Mouse (Mus musculus): ENCODE measurements around the gene Cblc.

The Cblc gene

GRCm38 (mm10) chr7:19796697-19797588 lies at the start of gene Cblc:
Gene Cblc, minus strand, starts transcription at chr7:19796809.
- DNase-seq (ENCODE audit: low read depth, low spot score), result peak; percentile 67

DNA sequence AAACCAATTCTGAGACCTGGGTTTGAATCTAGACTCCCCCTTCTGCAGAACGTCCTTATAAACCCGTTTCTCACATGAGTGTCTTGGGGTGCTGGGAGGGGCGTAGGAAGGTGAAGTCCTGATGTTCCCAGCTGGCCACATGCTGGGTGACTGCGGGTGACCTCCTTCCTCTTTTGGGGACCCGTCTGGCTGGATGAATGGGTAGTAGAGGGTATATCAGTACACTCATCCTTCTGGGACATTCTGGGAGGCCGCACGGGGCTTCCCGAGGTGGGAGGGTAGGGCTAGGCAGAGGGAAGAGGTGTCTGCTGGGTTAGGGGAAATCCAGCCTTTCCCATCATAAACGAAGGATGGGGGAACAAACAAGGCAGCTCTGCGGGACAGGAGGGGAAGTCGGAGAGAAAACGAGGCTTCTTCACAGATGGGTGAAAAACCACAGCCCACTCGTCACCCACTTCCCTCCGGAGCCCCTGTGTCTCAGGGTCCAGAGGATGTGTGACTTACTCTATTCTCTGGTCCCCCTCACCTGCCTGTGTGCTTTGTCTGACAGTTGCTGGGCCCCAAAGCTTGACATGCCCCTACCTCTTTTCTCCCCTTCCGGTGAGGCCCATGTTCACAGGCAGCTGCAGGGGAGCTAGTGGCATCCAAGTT lies 48.0 kb upstream of the Cblc start:
- DNase-seq (ENCODE audit: low read depth, low spot score), result no peak

- DNase-seq (ENCODE audit: low read depth, low spot score), result peak; percentile 50
Measured at GRCm38 (mm10) chr7:19843561-19843960, 47.0 kb upstream of the Cblc start.

GRCm38 (mm10) chr7:19842885-19843504 lies 46.4 kb upstream of the Cblc start:
- DNase-seq (ENCODE audit: low read depth, low spot score), result no peak

DNA sequence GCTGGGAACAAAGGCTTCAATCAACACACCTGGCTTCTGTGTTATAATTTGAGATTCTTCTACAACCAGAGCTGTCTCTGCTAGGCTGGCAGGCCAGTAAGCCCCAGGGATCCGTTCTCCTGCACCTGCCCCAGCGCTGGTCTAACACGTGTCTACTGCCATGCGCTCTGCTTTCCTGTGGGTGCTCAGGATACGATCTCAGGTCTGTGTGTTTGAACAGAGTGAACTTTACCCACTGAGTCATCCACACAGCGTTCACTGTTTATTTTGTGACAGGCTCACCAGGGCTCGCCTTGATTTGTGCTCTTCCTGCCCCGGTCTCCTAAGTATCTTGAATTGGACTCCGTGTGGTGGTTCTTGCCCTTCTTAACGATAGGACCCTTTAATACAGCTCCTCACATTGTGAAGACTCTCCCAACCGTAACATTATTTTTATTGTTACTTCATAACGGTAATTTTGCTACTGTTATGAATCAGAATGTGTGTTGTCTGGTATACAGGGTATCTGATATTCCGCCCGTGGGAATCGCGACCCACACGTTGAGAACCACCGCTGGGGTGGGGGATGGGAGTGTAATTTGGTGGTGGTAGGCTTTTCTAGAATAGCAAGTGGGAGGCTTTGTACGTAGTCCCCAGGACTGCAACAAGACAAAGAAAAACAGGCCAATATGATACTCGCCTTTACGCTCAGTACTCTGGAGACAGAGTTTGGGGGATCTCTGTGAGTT lies 45.2 kb upstream of the Cblc start:
- DNase-seq (ENCODE audit: low read depth, low spot score), result no peak

DNA sequence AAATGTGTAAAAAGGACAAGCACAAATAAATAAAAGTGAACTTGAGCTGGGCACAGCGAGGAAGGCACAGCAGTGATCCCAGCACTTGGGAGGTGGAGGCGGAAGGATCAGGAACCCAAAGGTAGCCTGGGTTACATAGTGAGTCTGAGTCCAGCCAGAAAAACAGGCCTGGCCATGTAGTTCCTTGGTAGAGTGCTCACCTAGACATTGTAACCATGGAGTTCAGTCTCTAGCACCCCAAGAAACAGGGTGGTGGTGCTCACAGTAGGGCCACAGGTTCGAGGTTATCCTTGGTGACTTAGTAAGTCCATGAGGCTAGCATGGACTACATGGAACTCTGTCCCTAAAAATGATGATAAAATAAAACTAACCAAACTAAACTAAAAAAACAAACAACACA lies 44.3 kb upstream of the Cblc start:
- DNase-seq (ENCODE audit: low read depth, low spot score), result no peak

- DNase-seq (ENCODE audit: low read depth, low spot score), result no peak
Measured at GRCm38 (mm10) chr7:19840371-19840770, 43.8 kb upstream of the Cblc start.

GRCm38 (mm10) chr7:19836843-19837242 lies 40.2 kb upstream of the Cblc start:
- no peak for DNase-seq (ENCODE audit: low read depth, low spot score)

DNA sequence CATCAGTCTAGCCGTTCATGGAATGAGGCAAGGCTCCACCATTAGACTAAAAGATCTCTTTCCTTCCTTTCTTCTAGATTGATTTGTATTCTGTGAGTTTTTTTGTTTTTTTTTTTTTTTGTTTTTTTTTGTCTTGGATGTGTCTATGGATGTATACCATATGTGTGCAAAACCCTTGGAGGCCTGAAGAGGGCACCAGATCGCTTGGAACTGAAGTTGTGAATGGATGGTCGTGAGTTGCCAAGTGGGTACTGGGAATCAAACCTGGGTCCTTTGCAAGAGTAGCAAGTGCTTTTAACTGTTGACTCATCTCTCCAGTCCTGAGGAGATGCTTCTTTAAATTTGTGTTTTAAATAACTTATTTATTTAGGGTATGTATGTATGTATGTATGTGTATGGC lies 37.4 kb upstream of the Cblc start:
- DNase-seq (ENCODE audit: low read depth, low spot score), result no peak

GRCm38 (mm10) chr7:19831837-19832236 lies 35.2 kb upstream of the Cblc start:
- DNase-seq (ENCODE audit: low read depth, low spot score), result peak; percentile 59

GRCm38 (mm10) chr7:19830682-19831156 lies 34.1 kb upstream of the Cblc start:
- DNase-seq (ENCODE audit: low read depth, low spot score), result peak; percentile 94

DNA sequence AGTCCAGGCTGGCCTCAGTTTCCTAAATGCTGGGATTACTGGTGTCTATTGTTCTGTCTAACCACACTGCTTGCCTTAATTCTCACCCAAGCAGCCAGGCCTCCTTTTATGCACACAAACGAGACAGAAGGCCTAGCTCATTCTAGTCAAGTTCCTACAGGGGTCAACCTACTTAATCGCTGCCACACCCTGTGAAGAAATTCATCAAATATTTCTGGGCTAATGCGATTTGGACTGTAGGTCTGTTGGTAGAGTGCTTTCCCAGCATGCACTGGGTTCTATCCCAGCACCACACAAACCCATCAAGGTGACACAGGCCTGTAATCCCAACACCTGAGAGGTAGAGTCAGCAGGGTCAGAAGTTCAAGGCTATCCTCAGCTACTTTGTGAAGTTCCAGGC lies 33.1 kb upstream of the Cblc start:
- DNase-seq (ENCODE audit: low read depth, low spot score), result no peak

- DNase-seq (ENCODE audit: low read depth, low spot score), result no peak
Measured at GRCm38 (mm10) chr7:19826756-19827155, 30.1 kb upstream of the Cblc start.

DNA sequence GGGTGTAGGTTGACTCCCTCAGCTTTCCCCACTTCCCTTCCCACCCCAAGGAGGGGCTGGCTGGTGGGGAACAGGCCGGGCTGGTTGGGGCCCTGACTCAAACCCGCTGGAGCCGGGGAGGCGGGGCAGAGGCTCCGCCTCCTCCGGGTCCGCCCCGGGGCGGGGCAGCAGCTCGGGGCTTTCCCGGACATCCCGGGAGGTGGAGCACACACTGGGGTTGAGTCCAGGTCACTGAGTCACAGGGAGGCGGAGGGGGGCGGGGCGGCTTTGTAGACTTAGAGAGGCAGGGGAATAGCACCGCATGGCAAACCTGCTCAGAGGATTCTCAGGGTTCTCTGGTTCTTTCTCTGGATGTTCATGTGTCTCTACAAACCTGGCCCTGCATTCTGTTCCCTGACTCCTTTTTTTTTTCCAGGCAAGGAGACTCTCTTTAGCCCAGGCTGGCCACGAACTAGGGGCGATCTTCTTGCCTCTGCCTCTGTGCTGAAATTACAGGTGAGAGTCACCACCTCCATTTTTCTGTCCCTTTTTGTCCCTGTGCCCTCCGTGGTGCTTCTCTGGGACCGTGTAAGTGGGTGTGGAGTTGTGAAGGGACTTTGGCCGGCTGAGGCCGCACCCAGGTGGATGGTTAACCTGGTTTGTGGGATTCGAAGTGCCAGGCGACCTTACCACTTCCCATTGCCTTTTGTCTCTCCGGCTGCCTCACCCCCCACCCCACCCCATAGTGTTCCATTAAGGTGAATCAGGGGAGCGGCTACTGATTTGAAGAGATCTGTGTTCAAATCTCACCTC lies 27.8 kb upstream of the Cblc start:
- peak; percentile 83 for DNase-seq (ENCODE audit: low read depth, low spot score)

DNA sequence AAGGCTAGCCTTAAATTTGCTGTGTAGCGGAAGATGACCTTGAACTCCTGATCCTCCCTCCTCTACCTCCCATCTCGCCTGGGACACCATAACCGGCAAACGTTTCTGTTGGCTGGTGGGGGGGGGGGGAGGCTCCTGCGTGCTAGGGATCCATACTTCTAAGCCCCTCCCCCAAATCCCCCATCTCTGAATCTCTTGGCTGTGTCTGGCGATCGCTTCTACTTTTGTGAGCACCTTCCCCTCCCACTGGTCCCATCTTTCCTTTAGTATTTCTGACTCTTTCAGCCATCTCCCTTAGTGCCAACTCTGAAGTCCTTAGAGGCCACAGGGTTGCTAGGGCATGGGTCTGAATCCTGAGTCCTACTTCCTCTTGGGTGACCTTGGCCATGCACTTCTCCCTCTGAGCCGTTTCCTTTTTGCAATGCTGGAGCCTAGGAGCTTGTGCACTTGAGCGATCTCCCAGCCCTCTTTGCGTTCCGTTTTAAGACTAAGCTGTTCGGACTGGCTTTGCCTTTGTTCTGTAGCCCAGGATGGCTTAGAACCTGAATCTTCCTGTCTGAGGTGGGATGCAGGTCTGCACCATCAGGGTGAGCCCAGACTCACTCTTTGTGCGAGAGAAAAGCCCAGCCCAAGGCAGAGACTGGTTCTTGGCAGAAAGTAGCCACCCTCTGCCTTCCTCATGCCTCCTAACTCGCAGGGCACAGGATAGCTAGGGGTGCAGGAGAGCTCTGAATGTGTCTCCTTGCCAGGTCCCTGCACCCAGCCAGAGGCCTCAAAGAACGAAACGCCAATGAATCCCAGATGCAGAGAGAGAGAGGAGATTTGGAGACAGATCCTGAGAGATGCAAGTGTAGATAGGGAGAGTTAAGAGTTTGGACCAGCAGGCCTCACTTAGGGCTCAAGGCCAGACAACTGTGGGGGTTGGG lies 26.9 kb upstream of the Cblc start:
- no peak for DNase-seq (ENCODE audit: low read depth, low spot score)

GRCm38 (mm10) chr7:19822604-19823058 lies 26.0 kb upstream of the Cblc start, which contains the start of gene Bcl3:
Gene Bcl3, minus strand, starts transcription at chr7:19822770.
- DNase-seq (ENCODE audit: low read depth, low spot score), result peak; percentile 52

- no peak for DNase-seq (ENCODE audit: low read depth, low spot score)
Measured at GRCm38 (mm10) chr7:19822193-19822592, 25.6 kb upstream of the Cblc start.

- no peak for DNase-seq (ENCODE audit: low read depth, low spot score)
Measured at GRCm38 (mm10) chr7:19821633-19822032, 25.0 kb upstream of the Cblc start.

GRCm38 (mm10) chr7:19820347-19821048 lies 23.9 kb upstream of the Cblc start:
- no peak for DNase-seq (ENCODE audit: low read depth, low spot score)
